Mouse (Mus musculus) brain, embryonic 18.5 days (tissue): ENCODE data around the gene Ccdc187.

ENCODE experiments used
- DNase-seq: peaks from one replicate; pipeline ENCODE4 v3.0.0-alpha.2; 2012; ENCODE audit warnings: low read depth, low spot score

The Ccdc187 gene

GRCm38 (mm10) chr2:26294457-26294856 is at the start of gene Ccdc187:
TSS of gene Ccdc187 (minus strand) at chr2:26294557.
- DNase-seq = no peak

- no peak for DNase-seq
Observed at GRCm38 (mm10) chr2:26342609-26343490, 48.5 kb upstream of the Ccdc187 start.

GRCm38 (mm10) chr2:26342044-26342443 is 47.7 kb upstream of the Ccdc187 start:
- no peak for DNase-seq

- no peak for DNase-seq
Observed at GRCm38 (mm10) chr2:26341510-26341981, 47.2 kb upstream of the Ccdc187 start.

- DNase-seq = no peak
Observed at GRCm38 (mm10) chr2:26339204-26339551, 44.8 kb upstream of the Ccdc187 start.

GRCm38 (mm10) chr2:26338302-26339203 is 44.2 kb upstream of the Ccdc187 start:
- no peak for DNase-seq

GRCm38 (mm10) chr2:26330702-26331101 is 36.3 kb upstream of the Ccdc187 start:
- no peak for DNase-seq

- no peak for DNase-seq
Observed at GRCm38 (mm10) chr2:26330056-26330468, 35.7 kb upstream of the Ccdc187 start.

- DNase-seq = no peak
Observed at GRCm38 (mm10) chr2:26329402-26329801, 35.0 kb upstream of the Ccdc187 start.

- DNase-seq = no peak
Observed at GRCm38 (mm10) chr2:26327852-26328251, 33.5 kb upstream of the Ccdc187 start.

- DNase-seq = no peak
Observed at GRCm38 (mm10) chr2:26325386-26326181, 31.2 kb upstream of the Ccdc187 start.

- DNase-seq = no peak
Observed at GRCm38 (mm10) chr2:26324917-26325316, 30.6 kb upstream of the Ccdc187 start.

GRCm38 (mm10) chr2:26323589-26324325 is 29.4 kb upstream of the Ccdc187 start:
- no peak for DNase-seq

GRCm38 (mm10) chr2:26320245-26321185 is 26.2 kb upstream of the Ccdc187 start:
- DNase-seq = no peak

- DNase-seq = no peak
Observed at GRCm38 (mm10) chr2:26319519-26320244, 25.3 kb upstream of the Ccdc187 start.

GRCm38 (mm10) chr2:26319109-26319508 is 24.8 kb upstream of the Ccdc187 start:
- no peak for DNase-seq

- no peak for DNase-seq
Observed at GRCm38 (mm10) chr2:26317991-26318672, 23.8 kb upstream of the Ccdc187 start.

- DNase-seq = no peak
Observed at GRCm38 (mm10) chr2:26317371-26317770, 23.0 kb upstream of the Ccdc187 start.
